Mouse (Mus musculus) hindbrain, embryonic 15.5 days (tissue): ENCODE results near the gene Agpat4. TPM values are rescaled to one million over a fixed set of nuclear protein-coding genes. Genes with fewer than 3 reads are reported as not detected.
"Not testable (repeated sequence)": the region's sequence is repeated elsewhere in the genome, so short reads cannot be mapped to it uniquely, and the experiment has no call there.

Experiments
- ATAC-seq: fragments of 200-750 bp; cut with Nextera tagmentation; 2 replicates; pipeline ENCODE4 v1.8.0; 2017; ENCODE audit warnings: low read depth, moderate number of reproducible peaks, moderate TSS enrichment; ENCODE audit not compliant: low FRiP score
- H3K27ac ChIP-seq: fragments of 300-500 bp; sonication (generic); replicated peaks from 2 replicates; pipeline ENCODE4 v1.5.1; 2015; ENCODE audit warnings: mild to moderate bottlenecking, inconsistent platforms
- H3K27me3 ChIP-seq: fragments of 300-500 bp; sonication (generic); 2 replicates; pipeline ENCODE4 v1.6.1; 2015; ENCODE audit warnings: control low read depth, inconsistent platforms
- H3K36me3 ChIP-seq: fragments of 300-500 bp; sonication (generic); 2 replicates; pipeline ENCODE4 v1.6.1; 2015; ENCODE audit warnings: control low read depth, inconsistent platforms
- H3K4me1 ChIP-seq: fragments of 300-500 bp; sonication (generic); replicated peaks from 2 replicates; pipeline ENCODE4 v1.6.1; 2015; ENCODE audit warnings: control low read depth, inconsistent platforms
- H3K4me2 ChIP-seq: fragments of 300-500 bp; sonication (generic); 2 replicates; pipeline ENCODE4 v1.6.1; 2015; ENCODE audit warnings: moderate library complexity, mild to moderate bottlenecking, inconsistent platforms
- H3K4me3 ChIP-seq: fragments of 300-500 bp; sonication (generic); 2 replicates; pipeline ENCODE4 v1.5.1; 2015; ENCODE audit warnings: mild to moderate bottlenecking, inconsistent platforms
- H3K9ac ChIP-seq: fragments of 300-500 bp; sonication (generic); 2 replicates; pipeline ENCODE4 v1.6.1; 2015; ENCODE audit warnings: inconsistent platforms
- H3K9me3 ChIP-seq: fragments of 300-500 bp; sonication (generic); 2 replicates; pipeline ENCODE4 v1.6.1; 2016; ENCODE audit warnings: control low read depth, inconsistent platforms
- WGBS: fragments of 180-500 bp; shearing (Covaris S2); methylation state at CpG from one replicate; pipeline ENCODE4 v1.1.7; 2015; 5-methylcytosine and 5-hydroxymethylcytosine counted together
- polyA plus RNA-seq: library from polyadenylated mRNA; unstranded; fragments of >200 nt; fragmentation: Nextera tagmentation; extraction: Ambion mirVana; gene quantifications from 2 replicates; pipeline ENCODE4 v1.2.1, GENCODE M21; 2015

The Agpat4 gene
- polyA plus RNA-seq, 1 experiment from 2014 or later: 63.4 TPM

- Histone ChIP-seq H3K27ac (no peak overlapping the region), H3K4me1 (no peaks in the 10 kb centered on the region), H3K9ac (no peak overlapping the region), H3K36me3 (no peaks in the 10 kb centered on the region), H3K9me3 (no peaks in the 10 kb centered on the region), H3K4me3 (no peak overlapping the region), H3K4me2 (no peak overlapping the region), H3K27me3 (no peaks in the 10 kb centered on the region)
- 92% methylated on average over 6 of the region's 6 CpGs for WGBS
- no peak for ATAC-seq
These were observed 13.8 kb upstream of the Agpat4 start for GRCm38 (mm10) chr17:12104690-12105089.

- ATAC-seq: no peak
- Histone ChIP-seq H3K4me1 (no peaks in the 10 kb centered on the region), H3K4me2 (no peak overlapping the region), H3K27ac (no peak overlapping the region), H3K9ac (no peak overlapping the region), H3K4me3 (no peak overlapping the region), H3K27me3 (no peaks in the 10 kb centered on the region), H3K9me3 (no peaks in the 10 kb centered on the region), H3K36me3 (no peaks in the 10 kb centered on the region)
- WGBS: 43% methylated on average over 4 of the region's 4 CpGs
These were observed 12.2 kb upstream of the Agpat4 start for GRCm38 (mm10) chr17:12106255-12106654.

GRCm38 (mm10) chr17:12113626-12114025 lies 4.9 kb upstream of the Agpat4 start:
- no peaks in the 10 kb centered on the region for H3K27me3 ChIP-seq
- ATAC-seq: no peak
- no peaks in the 10 kb centered on the region for H3K9me3 ChIP-seq
- H3K4me2 ChIP-seq: no peak overlapping the region
- 92% methylated on average over 6 of the region's 6 CpGs for WGBS
- H3K9ac ChIP-seq: no peak overlapping the region
- H3K36me3 ChIP-seq: no peaks in the 10 kb centered on the region
- peaks cover 8% of the 10 kb centered on the region for H3K4me1 ChIP-seq
- H3K4me3 ChIP-seq: no peak overlapping the region
- no peak overlapping the region for H3K27ac ChIP-seq

- WGBS: 60% methylated on average over 2 of the region's 2 CpGs
- Histone ChIP-seq H3K4me1 (peaks cover 10% of the 10 kb centered on the region), H3K4me3 (no peak overlapping the region), H3K9me3 (no peaks in the 10 kb centered on the region), H3K9ac (no peak overlapping the region), H3K36me3 (no peaks in the 10 kb centered on the region), H3K27me3 (no peaks in the 10 kb centered on the region), H3K4me2 (no peak overlapping the region), H3K27ac (no peak overlapping the region)
- no peak for ATAC-seq
These were observed 3.4 kb upstream of the Agpat4 start for GRCm38 (mm10) chr17:12115086-12115485.

GRCm38 (mm10) chr17:12118131-12118530 lies 373 bp upstream of the Agpat4 start:
- H3K27me3 ChIP-seq: no peaks in the 10 kb centered on the region
- no peak for ATAC-seq
- H3K9ac ChIP-seq: peak overlapping the region; percentile 62
- no peaks in the 10 kb centered on the region for H3K36me3 ChIP-seq
- H3K27ac ChIP-seq: peak overlapping the region; percentile 86
- H3K9me3 ChIP-seq: no peaks in the 10 kb centered on the region
- H3K4me3 ChIP-seq: peak overlapping the region; percentile 73
- peaks cover 23% of the 10 kb centered on the region for H3K4me1 ChIP-seq
- WGBS: 6% methylated on average over 9 of the region's 9 CpGs
- H3K4me2 ChIP-seq: peak overlapping the region; percentile 98

- H3K4me1 ChIP-seq: peaks cover 23% of the 10 kb centered on the region
- peak; percentile 94 for ATAC-seq
- peak overlapping the region; percentile 62 for H3K9ac ChIP-seq
- H3K36me3 ChIP-seq: peaks cover 2% of the 10 kb centered on the region; the same call in 1 of the 2 replicates
- peak overlapping the region; percentile 98 for H3K4me2 ChIP-seq
- peak overlapping the region; percentile 73 for H3K4me3 ChIP-seq
- under 1% methylated on average over 30 of the region's 30 CpGs for WGBS
- H3K27ac ChIP-seq: peak overlapping the region; percentile 86
- H3K9me3 ChIP-seq: no peaks in the 10 kb centered on the region
- no peaks in the 10 kb centered on the region for H3K27me3 ChIP-seq
These were observed 580 bp downstream of the Agpat4 start for GRCm38 (mm10) chr17:12118926-12119641.

GRCm38 (mm10) chr17:12119675-12120074 lies 1.2 kb downstream of the Agpat4 start:
- peak overlapping the region; percentile 86 for H3K27ac ChIP-seq
- H3K9ac ChIP-seq: peak overlapping the region; percentile 62
- WGBS: 0% methylated on average over 12 of the region's 12 CpGs
- ATAC-seq: peak; percentile 50
- H3K4me1 ChIP-seq: peaks cover 23% of the 10 kb centered on the region
- peaks cover 8% of the 10 kb centered on the region for H3K36me3 ChIP-seq
- no peaks in the 10 kb centered on the region for H3K9me3 ChIP-seq
- peak overlapping the region; percentile 98 for H3K4me2 ChIP-seq
- no peaks in the 10 kb centered on the region for H3K27me3 ChIP-seq
- peak overlapping the region; percentile 73 for H3K4me3 ChIP-seq

- Histone ChIP-seq H3K27ac (peak overlapping the region; percentile 86; the same call in 1 of the 2 replicates), H3K27me3 (no peaks in the 10 kb centered on the region), H3K4me3 (peak overlapping the region; percentile 73), H3K9ac (peak overlapping the region; percentile 31), H3K4me1 (peaks cover 23% of the 10 kb centered on the region), H3K9me3 (no peaks in the 10 kb centered on the region), H3K4me2 (peak overlapping the region; percentile 98), H3K36me3 (peaks cover 14% of the 10 kb centered on the region)
- 24% methylated on average over 5 of the region's 5 CpGs for WGBS
- no peak for ATAC-seq
These were observed 1.8 kb downstream of the Agpat4 start for GRCm38 (mm10) chr17:12120268-12120667.

- no peaks in the 10 kb centered on the region for H3K27me3 ChIP-seq
- no peak for ATAC-seq
- H3K9me3 ChIP-seq: no peaks in the 10 kb centered on the region
- H3K36me3 ChIP-seq: peaks cover 14% of the 10 kb centered on the region
- no peak overlapping the region for H3K27ac ChIP-seq
- 94% methylated on average over 7 of the region's 7 CpGs for WGBS
- no peak overlapping the region for H3K9ac ChIP-seq
- no peak overlapping the region for H3K4me2 ChIP-seq
- peaks cover 23% of the 10 kb centered on the region for H3K4me1 ChIP-seq
- H3K4me3 ChIP-seq: no peak overlapping the region
These were observed 2.8 kb downstream of the Agpat4 start for GRCm38 (mm10) chr17:12121226-12121794.

- H3K4me3 ChIP-seq, H3K27ac ChIP-seq, H3K27me3 ChIP-seq, H3K9me3 ChIP-seq, ATAC-seq, H3K9ac ChIP-seq, H3K4me2 ChIP-seq: not testable (repeated sequence)
- H3K4me1 ChIP-seq: peaks cover 23% of the 10 kb centered on the region
- H3K36me3 ChIP-seq: peaks cover 21% of the 10 kb centered on the region
- 82% methylated on average over 9 of the region's 9 CpGs for WGBS
These were observed 3.8 kb downstream of the Agpat4 start for GRCm38 (mm10) chr17:12122262-12122661.

- H3K27ac ChIP-seq: no peak overlapping the region
- H3K4me3 ChIP-seq: no peak overlapping the region
- H3K4me2 ChIP-seq: no peak overlapping the region
- 90% methylated on average over 3 of the region's 3 CpGs for WGBS
- no peak for ATAC-seq
- H3K9me3 ChIP-seq: no peaks in the 10 kb centered on the region
- H3K36me3 ChIP-seq: peaks cover 21% of the 10 kb centered on the region
- no peaks in the 10 kb centered on the region for H3K27me3 ChIP-seq
- no peak overlapping the region for H3K9ac ChIP-seq
- peaks cover 18% of the 10 kb centered on the region for H3K4me1 ChIP-seq
These were observed 4.7 kb downstream of the Agpat4 start for GRCm38 (mm10) chr17:12123168-12123567.

GRCm38 (mm10) chr17:12127056-12127455 lies 8.6 kb downstream of the Agpat4 start:
- no peaks in the 10 kb centered on the region for H3K4me1 ChIP-seq
- ATAC-seq: no peak
- H3K4me2 ChIP-seq: no peak overlapping the region
- 80% methylated on average over 4 of the region's 4 CpGs for WGBS
- no peak overlapping the region for H3K4me3 ChIP-seq
- no peak overlapping the region for H3K9ac ChIP-seq
- H3K9me3 ChIP-seq: no peaks in the 10 kb centered on the region
- no peaks in the 10 kb centered on the region for H3K27me3 ChIP-seq
- H3K36me3 ChIP-seq: peaks cover 23% of the 10 kb centered on the region
- H3K27ac ChIP-seq: no peak overlapping the region
